Mouse (Mus musculus): ENCODE measurements around the gene Cracr2b. TPM values are rescaled to one million over a fixed set of nuclear protein-coding genes. Genes with fewer than 3 reads are reported as not detected.

Cracr2b gene
- polyA plus RNA-seq, 1 experiment: 14.9 TPM

DNA sequence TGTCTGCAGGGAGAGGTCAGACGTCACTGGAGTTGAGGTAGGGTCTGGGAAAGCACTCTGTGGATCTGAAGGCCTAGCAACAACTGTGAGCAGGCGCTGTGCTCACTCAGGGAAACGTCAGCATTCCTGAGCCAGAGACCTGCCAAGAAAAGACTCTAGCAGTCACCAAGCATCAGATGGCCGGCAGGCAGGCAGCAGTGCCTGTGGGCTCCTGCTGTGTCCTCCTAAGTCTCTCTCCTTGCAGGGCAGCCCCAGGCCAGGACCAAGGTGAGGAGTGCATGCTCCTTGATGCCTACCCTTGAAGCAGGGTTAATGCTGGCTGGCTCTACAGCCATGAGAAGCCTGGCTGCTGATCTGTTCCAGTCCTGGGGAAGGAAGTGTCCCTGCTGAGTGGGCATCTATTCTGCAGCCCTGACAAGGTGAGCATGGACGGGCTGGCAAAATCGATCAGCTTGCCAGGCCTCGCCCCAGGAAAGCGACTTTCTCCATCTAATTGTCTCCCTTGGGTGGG lies 49.8 kb downstream of the Cracr2b start:
- DNase-seq: no peak
- no peaks in the 10 kb centered on the region for H3K4me1 ChIP-seq (replicated peaks; ENCODE audit: control insufficient read depth, insufficient read depth, low read length)
- TF ChIP-seq CTCF (IDR thresholded peaks at IDR 0.05; ENCODE audit: borderline replicate concordance, control insufficient read depth, extremely low read depth, insufficient read depth, low read length, poor library complexity) (no peak), POLR2A (IDR thresholded peaks at IDR 0.05; ENCODE audit: control insufficient read depth, extremely low read depth, insufficient read depth, low read length, poor library complexity) (no peak)
- no peaks in the 10 kb centered on the region for H3K36me3 ChIP-seq (ENCODE audit: control insufficient read depth, insufficient read depth, low read length)
- H3K4me3 ChIP-seq (ENCODE audit: control insufficient read depth, insufficient read depth, low read length): no peak overlapping the region
- WGBS: 93% methylated on average over 8 of the region's 8 CpGs
- no peak overlapping the region for H3K27ac ChIP-seq (ENCODE audit: control insufficient read depth, insufficient read depth, low read length)
- no peaks in the 10 kb centered on the region for H3K27me3 ChIP-seq (ENCODE audit: control insufficient read depth, insufficient read depth, low read length)

Other genes with a start within 250 kb of the Cracr2b start
- 4.6 and 5.5 TPM in 2 replicates for gene Lmntd2, start 247.0 kb upstream of the Cracr2b start, polyA plus RNA-seq (2012; rRNA removed)
- 29.8 TPM in 2 replicates for gene Rassf7, start 245.2 kb upstream of the Cracr2b start, polyA plus RNA-seq (2012; rRNA removed)
- 64.1 and 80.2 TPM in 2 replicates for gene Phrf1, start 232.3 kb upstream of the Cracr2b start, polyA plus RNA-seq (2012; rRNA removed)
- gene Irf7, start 194.6 kb upstream of the Cracr2b start, polyA plus RNA-seq (2012; rRNA removed): 219 and 278 TPM in 2 replicates
- gene Cdhr5, start 184.3 kb upstream of the Cracr2b start, polyA plus RNA-seq (2012; rRNA removed): 2.2 and 2.7 TPM in 2 replicates
- gene Sct, start 182.0 kb upstream of the Cracr2b start, polyA plus RNA-seq (2012; rRNA removed): 10.3 and 10.6 TPM in 2 replicates
- gene Drd4, start 169.1 kb upstream of the Cracr2b start, polyA plus RNA-seq (2012; rRNA removed): 0.18 and 0.47 TPM in 2 replicates
- 34.9 and 40.2 TPM in 2 replicates for gene Deaf1, start 133.4 kb upstream of the Cracr2b start, polyA plus RNA-seq (2012; rRNA removed)
- gene Tmem80, start 133.4 kb upstream of the Cracr2b start, polyA plus RNA-seq (2012; rRNA removed): 78.1 and 81.8 TPM in 2 replicates
- gene Eps8l2, start 122.2 kb upstream of the Cracr2b start, polyA plus RNA-seq (2012; rRNA removed): 20.2 and 25.4 TPM in 2 replicates
- gene Taldo1, start 68.9 kb upstream of the Cracr2b start, polyA plus RNA-seq (2012; rRNA removed): 216 and 235 TPM in 2 replicates
- 98.1 and 104 TPM in 2 replicates for gene Gatd1, start 47.0 kb upstream of the Cracr2b start, polyA plus RNA-seq (2012; rRNA removed)
- gene Cend1, start 31.6 kb upstream of the Cracr2b start, polyA plus RNA-seq (2012; rRNA removed): 0.43 and 0.63 TPM in 2 replicates
- gene Slc25a22, start 23.2 kb upstream of the Cracr2b start, polyA plus RNA-seq (2012; rRNA removed): 114 and 128 TPM in 2 replicates
- 109 and 133 TPM in 2 replicates for gene Pidd1, start 17.1 kb upstream of the Cracr2b start, polyA plus RNA-seq (2012; rRNA removed)
- gene Rplp2, start 13.7 kb upstream of the Cracr2b start, polyA plus RNA-seq (2012; rRNA removed): 674 and 750 TPM in 2 replicates
- gene Pnpla2, start 5.9 kb upstream of the Cracr2b start, polyA plus RNA-seq (2012; rRNA removed): 256 and 296 TPM in 2 replicates
- 132 and 186 TPM in 2 replicates for gene Cd151, start 6.3 kb downstream of the Cracr2b start, polyA plus RNA-seq (2012; rRNA removed)
- gene Polr2l, start 14.0 kb downstream of the Cracr2b start, polyA plus RNA-seq (2012; rRNA removed): 31.1 and 39.3 TPM in 2 replicates
- 36.9 and 45.1 TPM in 2 replicates for gene Tspan4, start 14.1 kb downstream of the Cracr2b start, polyA plus RNA-seq (2012; rRNA removed)
- gene Chid1, start 78.8 kb downstream of the Cracr2b start, polyA plus RNA-seq (2012; rRNA removed): 26.5 and 36.8 TPM in 2 replicates
- gene Ap2a2, start 101.1 kb downstream of the Cracr2b start, polyA plus RNA-seq (2012; rRNA removed): 40.9 and 45.7 TPM in 2 replicates
- 0.16 and 0.17 TPM in 2 replicates for gene Muc6, start 194.2 kb downstream of the Cracr2b start, polyA plus RNA-seq (2012; rRNA removed)
- 1.2 and 1.4 TPM in 2 replicates for gene Muc2, start 229.2 kb downstream of the Cracr2b start, polyA plus RNA-seq (2012; rRNA removed)